Mouse (Mus musculus): Measurements from ENCODE around the gene Tmprss11f.
"Not testable (repeated sequence)": the region's sequence is repeated elsewhere in the genome, so short reads cannot be mapped to it uniquely, and the experiment has no call there.

Tmprss11f gene

GRCm38 (mm10) chr5:86632324-86632723 is at the start of gene Tmprss11f:
Gene Tmprss11f (minus strand): TSS chr5:86632424.
- DNase-seq = no peak

GRCm38 (mm10) chr5:86676262-86676661 is 44.0 kb upstream of the Tmprss11f start, which contains the start of gene Tmprss11b:
Gene Tmprss11b (minus strand): TSS chr5:86676362.
- DNase-seq = no peak

GRCm38 (mm10) chr5:86649185-86649584 is 17.0 kb upstream of the Tmprss11f start:
- DNase-seq = not testable (repeated sequence)

GRCm38 (mm10) chr5:86640795-86641194 is 8.6 kb upstream of the Tmprss11f start:
- DNase-seq = no peak

- DNase-seq = no peak
These were observed 1.5 kb downstream of the Tmprss11f start for GRCm38 (mm10) chr5:86630700-86631099.

GRCm38 (mm10) chr5:86621778-86622177 is 10.4 kb downstream of the Tmprss11f start:
- no peak for DNase-seq

- DNase-seq = no peak
These were observed 46.3 kb downstream of the Tmprss11f start for GRCm38 (mm10) chr5:86585896-86586295.

- no peak for DNase-seq
These were observed 49.6 kb downstream of the Tmprss11f start for GRCm38 (mm10) chr5:86582618-86583017.

- no peak for DNase-seq
These were observed 50.2 kb downstream of the Tmprss11f start for GRCm38 (mm10) chr5:86581998-86582397.

- not testable (repeated sequence) for DNase-seq
These were observed 53.5 kb downstream of the Tmprss11f start for GRCm38 (mm10) chr5:86578761-86579160.

GRCm38 (mm10) chr5:86546693-86547092 is 85.5 kb downstream of the Tmprss11f start:
- no peak for DNase-seq

- DNase-seq = no peak
These were observed 91.6 kb downstream of the Tmprss11f start for GRCm38 (mm10) chr5:86540601-86541000.

GRCm38 (mm10) chr5:86528725-86529124 is 103.5 kb downstream of the Tmprss11f start:
- no peak for DNase-seq

GRCm38 (mm10) chr5:86518500-86518899 is 113.7 kb downstream of the Tmprss11f start, which contains the start of gene Tmprss11g:
Gene Tmprss11g (minus strand): TSS chr5:86518600.
- DNase-seq = no peak

- no peak for DNase-seq
These were observed 120.7 kb downstream of the Tmprss11f start for GRCm38 (mm10) chr5:86511538-86511937.

GRCm38 (mm10) chr5:86493453-86493852 is 138.8 kb downstream of the Tmprss11f start:
- no peak for DNase-seq

- DNase-seq = no peak
These were observed 149.7 kb downstream of the Tmprss11f start for GRCm38 (mm10) chr5:86482562-86482961.

- no peak for DNase-seq
These were observed 150.2 kb downstream of the Tmprss11f start for GRCm38 (mm10) chr5:86482031-86482430.

GRCm38 (mm10) chr5:86473859-86474258 is 158.4 kb downstream of the Tmprss11f start:
- DNase-seq = no peak
